Comparison of ENCODE assay signal across 8 mouse cellular contexts in genomic region chr3:88607065-88607757, GRCm38 (mm10). TPM values are rescaled to one million over a fixed set of nuclear protein-coding genes. Genes with fewer than 3 reads are reported as not detected.
DNase-seq lines count a peak whose midpoint lies in the region; ATAC-seq and TF ChIP-seq lines count a peak whose summit lies in the region.

No protein-coding gene starts in this region.

- intact Hi-C loops in gastrocnemius, adult 2 months (cut with DNase I), result loop anchor here (1.0 to 2.0 kb wide), 2 partner anchors 26 to 33 kb away; no protein-coding TSS in a partner anchor
- intact Hi-C loops in left cerebral cortex, adult 2 months (cut with DNase I), result loop anchor here (1.0 kb wide), 2 partner anchors 33 to 81 kb away; no protein-coding TSS in a partner anchor

- 1% methylated on average over 20 of the region's 20 CpGs for WGBS in hindbrain, postnatal 0 days

- TF ChIP-seq CTCF in gastrocnemius, adult 2 months (IDR thresholded peaks at IDR 0.05), result peak; percentile 100
- TF ChIP-seq CTCF in hindbrain, postnatal 0 days (IDR thresholded peaks at IDR 0.05; ENCODE audit: low read depth), result peak; percentile 99
- peak; percentile 98 for TF ChIP-seq CTCF in left cerebral cortex, adult 2 months (IDR thresholded peaks at IDR 0.05)

- H3K27ac ChIP-seq in gastrocnemius, adult 2 months, result peak overlapping the region; percentile 79
- 0 out of 2 replicates have a peak overlapping the region, but pooled peaks have one; percentile 15 for H3K27ac ChIP-seq in hindbrain, postnatal 0 days
- peak overlapping the region; percentile 25 for H3K27ac ChIP-seq in left cerebral cortex, adult 2 months

- H3K36me3 ChIP-seq in hindbrain, postnatal 0 days (ENCODE audit: insufficient read depth, low read length), result no peaks in the 10 kb centered on the region

- H3K27me3 ChIP-seq in hindbrain, postnatal 0 days (ENCODE audit: insufficient read depth, low read length), result no peaks in the 10 kb centered on the region

- peak; percentile 90 for ATAC-seq in hindbrain, postnatal 0 days
- ATAC-seq in megakaryocyte, adult 5-6 weeks (ENCODE audit: poor library complexity, severe bottlenecking), result peak; percentile 95

- DNase-seq in WW6 (ENCODE audit: low read depth, low spot score), result peak; percentile 82
- DNase-seq in cerebellum, postnatal 36 days, result peak; percentile 90 to 96
- peak; percentile 89 for DNase-seq in gastrocnemius, adult 2 months
- DNase-seq in hindbrain, postnatal 0 days (ENCODE audit: low spot score), result peak; percentile 90
- peak; percentile 88 to 93 for DNase-seq in left cerebral cortex, adult 2 months (ENCODE audit: extremely low spot score in 1 of 2, low spot score in 2 of 2)
- peak; percentile 88 for DNase-seq in right cerebral cortex, adult 18-20 months
- peak; percentile 54 for DNase-seq in urinary bladder, postnatal 10 days (ENCODE audit: low spot score)

- H3K9me3 ChIP-seq in hindbrain, postnatal 0 days (ENCODE audit: low read length), result no peaks in the 10 kb centered on the region

- peak overlapping the region; percentile 66 for H3K4me3 ChIP-seq in gastrocnemius, adult 2 months
- H3K4me3 ChIP-seq in hindbrain, postnatal 0 days (ENCODE audit: low read length), result peak overlapping the region; percentile 30
- peak overlapping the region; percentile 32 for H3K4me3 ChIP-seq in left cerebral cortex, adult 2 months

- H3K9ac ChIP-seq in hindbrain, postnatal 0 days (replicated peaks; ENCODE audit: low read length), result peak overlapping the region; percentile 41

- peak overlapping the region; percentile 63 for H3K4me2 ChIP-seq in hindbrain, postnatal 0 days (ENCODE audit: low read depth, low read length)

- 0 out of 2 replicates have a peak, but pooled peaks cover 4% of the 10 kb centered on the region for H3K4me1 ChIP-seq in hindbrain, postnatal 0 days (ENCODE audit: insufficient read depth, low read length)

RNA-seq across cellular contexts. Expression of gene Arhgef2, which starts 1.4 kb away (rescaled TPM):
- total RNA-seq in gastrocnemius, adult 2 months (2021), result 10 to 100 TPM; 22.4 to 24.7 TPM
- total RNA-seq in hindbrain, postnatal 0 days (2014; rRNA removed), result 93.4 and 100 TPM in 2 replicates
- 56.0 and 57.1 TPM in 2 replicates for polyA plus RNA-seq in hindbrain, postnatal 0 days (2015; fragmentation: Nextera tagmentation; extraction: Ambion mirVana)
- total RNA-seq in left cerebral cortex, adult 2 months (2021), result 100 to 1,000 TPM; 239 to 266 TPM
- 71.1 and 85.9 TPM in 2 replicates for total RNA-seq in megakaryocyte, adult 5-6 weeks (2015)
- total RNA-seq in megakaryocyte, adult 5-6 weeks (2017), result 49.6 and 73.1 TPM in 2 replicates

RNA-seq across cellular contexts. Expression of gene Ssr2, which starts 31.5 kb away (rescaled TPM):
- total RNA-seq in gastrocnemius, adult 2 months (2021), result 10 to 100 TPM; 41.1 to 54.8 TPM
- total RNA-seq in hindbrain, postnatal 0 days (2014; rRNA removed), result 247 and 307 TPM in 2 replicates
- polyA plus RNA-seq in hindbrain, postnatal 0 days (2015; fragmentation: Nextera tagmentation; extraction: Ambion mirVana), result 209 and 210 TPM in 2 replicates
- total RNA-seq in left cerebral cortex, adult 2 months (2021), result 10 to 100 TPM; 90.2 to 90.3 TPM
- total RNA-seq in megakaryocyte, adult 5-6 weeks (2015), result 207 and 216 TPM in 2 replicates
- 93.2 and 107 TPM in 2 replicates for total RNA-seq in megakaryocyte, adult 5-6 weeks (2017)

RNA-seq across cellular contexts. Expression of gene Rxfp4, which starts 45.7 kb away (rescaled TPM):
- total RNA-seq in gastrocnemius, adult 2 months (2021), result not detected
- not detected in 2 replicates for total RNA-seq in hindbrain, postnatal 0 days (2014; rRNA removed)
- polyA plus RNA-seq in hindbrain, postnatal 0 days (2015; fragmentation: Nextera tagmentation; extraction: Ambion mirVana), result not detected in 2 replicates
- not detected for total RNA-seq in left cerebral cortex, adult 2 months (2021)
- not detected in 2 replicates for total RNA-seq in megakaryocyte, adult 5-6 weeks (2015)
- not detected in 2 replicates for total RNA-seq in megakaryocyte, adult 5-6 weeks (2017)

RNA-seq across cellular contexts. Expression of gene Ubqln4, which starts 53.7 kb away (rescaled TPM):
- total RNA-seq in gastrocnemius, adult 2 months (2021), result 10 to 100 TPM; 78.2 to 90.2 TPM
- total RNA-seq in hindbrain, postnatal 0 days (2014; rRNA removed), result 119 and 131 TPM in 2 replicates
- polyA plus RNA-seq in hindbrain, postnatal 0 days (2015; fragmentation: Nextera tagmentation; extraction: Ambion mirVana), result 29.4 and 29.8 TPM in 2 replicates
- total RNA-seq in left cerebral cortex, adult 2 months (2021), result 100 to 1,000 TPM; 137 to 148 TPM
- 10.5 and 14.5 TPM in 2 replicates for total RNA-seq in megakaryocyte, adult 5-6 weeks (2015)
- 15.9 and 16.4 TPM in 2 replicates for total RNA-seq in megakaryocyte, adult 5-6 weeks (2017)

RNA-seq across cellular contexts. Expression of gene Lamtor2, which starts 54.3 kb away (rescaled TPM):
- 100 to 1,000 TPM in 1 of 2 experiments, 10 to 100 TPM in 1; 70.9 to 104 TPM for total RNA-seq in gastrocnemius, adult 2 months (2021)
- total RNA-seq in hindbrain, postnatal 0 days (2014; rRNA removed), result 45.1 and 59.2 TPM in 2 replicates
- 189 and 198 TPM in 2 replicates for polyA plus RNA-seq in hindbrain, postnatal 0 days (2015; fragmentation: Nextera tagmentation; extraction: Ambion mirVana)
- 10 to 100 TPM; 98.3 to 99.1 TPM for total RNA-seq in left cerebral cortex, adult 2 months (2021)
- total RNA-seq in megakaryocyte, adult 5-6 weeks (2015), result 31.3 TPM in 2 replicates
- total RNA-seq in megakaryocyte, adult 5-6 weeks (2017), result 57.8 and 73.4 TPM in 2 replicates

Comparison
In these comparisons a context has a peak if more than half of its experiments do, and no peak if none do; other contexts are left out.
1. Peak in every context shown above with its lines: DNase-seq, ATAC-seq, H3K4me3 ChIP-seq and H3K27ac ChIP-seq.
2. H3K27ac ChIP-seq: peak in every context shown above with its lines; median percentile 79 in gastrocnemius, adult 2 months; 25 in left cerebral cortex, adult 2 months; 15 in hindbrain, postnatal 0 days.